Mouse (Mus musculus): ENCODE measurements around the gene Sla2.
"Not testable (repeated sequence)": the region's sequence is repeated elsewhere in the genome, so short reads cannot be mapped to it uniquely, and the experiment has no call there.

Sla2 gene

GRCm38 (mm10) chr2:156868994-156869393, 18.0 kb downstream of the Sla2 start:
- no peak for DNase-seq (ENCODE audit: low spot score in 2 of 2)

GRCm38 (mm10) chr2:156864481-156864880, 22.5 kb downstream of the Sla2 start:
- DNase-seq (ENCODE audit: low spot score in 2 of 2): no peak

GRCm38 (mm10) chr2:156863487-156864160, 23.4 kb downstream of the Sla2 start:
- DNase-seq (ENCODE audit: low spot score in 2 of 2): no peak

- DNase-seq (ENCODE audit: low spot score in 2 of 2): peak; percentile 94 to 97
Observed at GRCm38 (mm10) chr2:156862772-156863486, 24.1 kb downstream of the Sla2 start, which contains the start of gene Rab5if. Gene Rab5if, plus strand, starts transcription at chr2:156863128.

GRCm38 (mm10) chr2:156862041-156862717, 24.8 kb downstream of the Sla2 start:
- no peak for DNase-seq (ENCODE audit: low spot score in 2 of 2)

GRCm38 (mm10) chr2:156858671-156859070, 28.3 kb downstream of the Sla2 start:
- DNase-seq (ENCODE audit: low spot score in 2 of 2): no peak

- DNase-seq (ENCODE audit: low spot score in 2 of 2): no peak
Observed at GRCm38 (mm10) chr2:156857835-156858234, 29.2 kb downstream of the Sla2 start, which contains the start of gene 4930518I15Rik. Gene 4930518I15Rik, minus strand, starts transcription at chr2:156857946.

- no peak for DNase-seq (ENCODE audit: low spot score in 2 of 2)
Observed at GRCm38 (mm10) chr2:156857385-156857791, 29.6 kb downstream of the Sla2 start.

GRCm38 (mm10) chr2:156856311-156856710, 30.7 kb downstream of the Sla2 start:
- DNase-seq (ENCODE audit: low spot score in 2 of 2): no peak

GRCm38 (mm10) chr2:156853999-156854771, 32.8 kb downstream of the Sla2 start:
- DNase-seq (ENCODE audit: low spot score in 2 of 2): peak in 1 of 2 experiments; percentile 56

GRCm38 (mm10) chr2:156853584-156853983, 33.4 kb downstream of the Sla2 start:
- DNase-seq (ENCODE audit: low spot score in 2 of 2): not testable (repeated sequence)

GRCm38 (mm10) chr2:156850505-156850904, 36.5 kb downstream of the Sla2 start:
- no peak for DNase-seq (ENCODE audit: low spot score in 2 of 2)

GRCm38 (mm10) chr2:156848526-156849182, 38.3 kb downstream of the Sla2 start:
- no peak for DNase-seq (ENCODE audit: low spot score in 2 of 2)

- DNase-seq (ENCODE audit: low spot score in 2 of 2): no peak
Observed at GRCm38 (mm10) chr2:156847653-156848052, 39.3 kb downstream of the Sla2 start.

- no peak for DNase-seq (ENCODE audit: low spot score in 2 of 2)
Observed at GRCm38 (mm10) chr2:156844715-156845114, 42.3 kb downstream of the Sla2 start.

- DNase-seq (ENCODE audit: low spot score in 2 of 2): no peak
Observed at GRCm38 (mm10) chr2:156843331-156843730, 43.7 kb downstream of the Sla2 start.

GRCm38 (mm10) chr2:156842711-156843110, 44.3 kb downstream of the Sla2 start:
- no peak for DNase-seq (ENCODE audit: low spot score in 2 of 2)

- no peak for DNase-seq (ENCODE audit: low spot score in 2 of 2)
Observed at GRCm38 (mm10) chr2:156841841-156842706, 44.9 kb downstream of the Sla2 start.

GRCm38 (mm10) chr2:156841028-156841840, 45.8 kb downstream of the Sla2 start:
- peak in 1 of 2 experiments; percentile 49 for DNase-seq (ENCODE audit: low spot score in 2 of 2)

All from left cerebral cortex, adult 9 months (tissue).